Mouse (Mus musculus) forebrain, embryonic 16.5 days (tissue): ENCODE results near the gene Rpl3l. TPM values are rescaled to one million over a fixed set of nuclear protein-coding genes. Genes with fewer than 3 reads are reported as not detected.
"Not testable (repeated sequence)": the region's sequence is repeated elsewhere in the genome, so short reads cannot be mapped to it uniquely, and the experiment has no call there.

Experiments used
- ATAC-seq: fragments of 200-750 bp; cut with Nextera tagmentation; 2 replicates; pipeline ENCODE4 v1.8.0; 2017; ENCODE audit warnings: mild to moderate bottlenecking, moderate library complexity
- H3K27ac ChIP-seq: fragments of 300-500 bp; sonication (generic); 2 replicates; pipeline ENCODE4 v1.5.1; 2014; ENCODE audit warnings: low read length, control low read depth
- H3K27me3 ChIP-seq: fragments of 300-500 bp; sonication (generic); replicated peaks from 2 replicates; pipeline ENCODE4 v1.6.1; 2014; ENCODE audit warnings: low read length; ENCODE audit not compliant: control insufficient read depth, insufficient read depth
- H3K36me3 ChIP-seq: fragments of 300-500 bp; sonication (generic); 2 replicates; pipeline ENCODE4 v1.6.1; 2014; ENCODE audit not compliant: control insufficient read depth, insufficient read depth
- H3K4me1 ChIP-seq: fragments of 300-500 bp; sonication (generic); replicated peaks from 2 replicates; pipeline ENCODE4 v1.6.1; 2014; ENCODE audit warnings: low read length; ENCODE audit not compliant: control insufficient read depth, insufficient read depth
- H3K4me2 ChIP-seq: fragments of 300-500 bp; sonication (generic); 2 replicates; pipeline ENCODE4 v1.6.1; 2014; ENCODE audit warnings: mild to moderate bottlenecking, low read length, control low read depth
- H3K4me3 ChIP-seq: fragments of 300-500 bp; sonication (generic); replicated peaks from 2 replicates; pipeline ENCODE4 v1.5.1; 2014; ENCODE audit warnings: mild to moderate bottlenecking, low read length, control low read depth
- H3K9ac ChIP-seq: fragments of 300-500 bp; sonication (generic); replicated peaks from 2 replicates; pipeline ENCODE4 v1.6.1; 2014; ENCODE audit warnings: low read depth, low read length, control low read depth
- H3K9me3 ChIP-seq: fragments of 300-500 bp; sonication (generic); 2 replicates; pipeline ENCODE4 v1.6.1; 2016; ENCODE audit warnings: low read length; ENCODE audit not compliant: control insufficient read depth
- WGBS: fragments of 180-500 bp; shearing (Covaris S2); extraction: QIAGEN DNeasy Blood & Tissue Kit; methylation state at CpG from one replicate; pipeline ENCODE4 v1.1.7; 2014; 5-methylcytosine and 5-hydroxymethylcytosine counted together
- polyA plus RNA-seq: library from polyadenylated mRNA; unstranded; fragments of >200 nt; fragmentation: Nextera tagmentation; extraction: Ambion mirVana; gene quantifications from 2 replicates; pipeline ENCODE4 v1.2.1, GENCODE M21; 2015

The Rpl3l gene
- polyA plus RNA-seq, 1 experiment from 2014 or later, result not detected

DNA sequence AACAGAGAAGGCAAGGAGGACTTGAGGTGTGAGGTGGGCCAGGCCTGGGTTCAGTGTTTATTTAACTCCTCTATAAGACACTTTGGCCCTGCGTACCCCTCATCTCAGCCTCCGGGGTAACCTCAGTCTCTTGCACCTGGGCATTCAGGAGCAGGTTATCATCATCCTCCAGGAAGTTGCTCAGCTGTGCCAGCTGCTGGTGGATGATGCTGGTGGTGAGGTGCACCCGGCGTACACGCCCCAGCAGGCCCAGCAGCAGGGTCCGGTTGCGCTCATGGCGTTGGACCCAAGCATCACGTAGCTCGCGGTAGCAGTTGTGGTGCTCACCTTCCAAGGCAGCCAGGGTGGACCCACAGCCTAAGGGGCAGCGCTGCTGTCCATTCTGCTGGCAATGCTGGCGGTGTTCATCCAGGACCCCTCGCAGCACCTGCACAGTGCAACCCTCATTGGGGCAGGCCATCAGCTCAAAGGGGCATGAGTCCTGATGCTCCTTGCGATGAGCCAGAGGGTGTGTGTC lies 11.4 kb upstream of the Rpl3l start:
- Histone ChIP-seq H3K9me3 (no peaks in the 10 kb centered on the region), H3K27me3 (no peaks in the 10 kb centered on the region), H3K9ac (no peak overlapping the region), H3K36me3 (no peaks in the 10 kb centered on the region), H3K4me3 (no peak overlapping the region), H3K4me1 (peaks cover 11% of the 10 kb centered on the region), H3K27ac (no peak overlapping the region), H3K4me2 (no peak overlapping the region)
- WGBS, result 97% methylated on average over 15 of the region's 15 CpGs
- ATAC-seq, result no peak

DNA sequence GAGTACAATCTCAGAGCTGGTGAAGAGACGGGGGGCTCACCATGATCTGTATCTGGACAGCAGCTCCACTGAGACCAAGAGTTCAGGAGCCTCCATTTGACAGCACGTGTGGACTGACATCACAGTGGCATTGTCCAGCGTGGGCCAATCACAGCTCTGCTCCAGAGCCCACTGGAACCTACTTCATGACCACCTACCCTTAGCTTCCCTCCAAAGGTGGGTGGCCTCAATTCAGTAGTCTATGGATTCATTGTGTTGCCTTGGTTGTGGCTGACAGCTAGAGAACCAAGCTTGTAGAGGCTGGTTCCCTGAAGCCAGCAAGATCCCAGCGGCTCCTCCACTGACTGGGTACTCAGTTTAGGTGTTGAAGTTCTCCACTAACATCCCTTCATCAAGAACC lies 9.7 kb upstream of the Rpl3l start, which contains the start of the genes Rnf151 and Rps2:
Gene Rnf151 (minus strand): TSS at position 121 of the 400 bp plus-strand sequence.
Gene Rps2 (plus strand): TSS at position 174 of the 400 bp plus-strand sequence.
- ATAC-seq, result no peak
- Histone ChIP-seq H3K36me3 (peaks cover 7% of the 10 kb centered on the region), H3K4me1 (peaks cover 25% of the 10 kb centered on the region), H3K4me2 (peak within 1 kb of the TSS; percentile 62), H3K9ac (no peak within 1 kb of the TSS), H3K4me3 (peak within 1 kb of the TSS; percentile 92), H3K9me3 (no peaks in the 10 kb centered on the region), H3K27me3 (no peaks in the 10 kb centered on the region), H3K27ac (no peak within 1 kb of the TSS)
- 80% methylated on average over 4 of the region's 4 CpGs for WGBS

DNA sequence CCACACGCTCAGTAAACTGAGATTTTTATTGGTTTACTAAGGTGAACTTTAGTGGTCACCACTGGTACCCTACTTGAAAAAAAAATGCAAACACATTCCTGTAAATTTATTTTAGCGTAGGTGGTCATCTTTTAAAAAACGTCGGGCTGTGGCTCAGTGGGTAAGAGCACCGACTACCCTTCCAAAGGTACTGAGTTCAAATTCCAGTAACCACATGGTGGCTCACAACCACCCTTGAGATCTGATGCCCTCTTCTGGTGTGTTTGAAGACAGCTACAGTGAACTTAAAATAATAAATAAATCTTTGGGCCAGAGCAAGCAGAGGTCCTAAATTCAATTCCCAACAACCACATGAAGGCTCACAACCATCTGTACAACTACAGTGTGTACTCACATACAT lies 8.7 kb upstream of the Rpl3l start:
- H3K9me3 ChIP-seq, H3K27ac ChIP-seq, H3K27me3 ChIP-seq, H3K36me3 ChIP-seq, ATAC-seq: not testable (repeated sequence)
- peak overlapping the region; percentile 92 for H3K9ac ChIP-seq
- H3K4me3 ChIP-seq, result peak overlapping the region; percentile 92
- peaks cover 33% of the 10 kb centered on the region for H3K4me1 ChIP-seq
- 67% methylated on average over 5 of the region's 5 CpGs for WGBS
- H3K4me2 ChIP-seq, result peak overlapping the region; percentile 62

DNA sequence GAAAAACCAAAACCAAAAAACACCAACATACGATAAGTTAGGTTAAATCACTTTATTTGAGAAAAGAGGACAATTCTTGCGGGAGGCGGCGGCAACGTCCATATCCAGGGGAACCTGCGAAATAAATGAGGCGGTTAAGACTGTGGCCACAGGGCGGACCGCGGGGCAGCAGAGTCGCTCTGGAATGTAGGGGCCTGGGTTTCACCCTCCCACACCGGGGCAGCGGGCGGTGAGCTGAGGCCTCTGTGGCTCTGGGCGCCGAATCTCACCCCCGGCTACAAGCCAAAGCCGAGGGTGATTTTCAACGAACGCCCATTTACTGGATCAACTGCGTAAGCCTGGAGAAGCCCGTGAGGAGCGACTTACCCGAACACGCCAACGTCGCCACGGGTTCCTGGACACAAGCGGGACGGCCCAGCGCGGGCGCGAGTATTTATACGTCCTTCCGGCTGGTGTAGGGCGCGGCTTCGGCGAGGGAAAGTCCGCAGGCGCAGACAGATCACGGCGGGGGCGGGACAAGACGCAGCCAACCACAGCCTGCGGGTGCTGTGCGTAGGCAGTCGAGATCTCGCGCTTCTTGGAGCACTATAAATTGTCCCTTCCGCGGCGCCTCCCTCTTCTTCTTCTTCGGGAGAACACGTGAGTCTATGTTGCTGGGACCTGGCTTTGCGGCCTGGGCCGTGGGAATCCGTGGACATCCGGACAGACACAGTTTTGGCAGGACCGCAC lies 8.0 kb upstream of the Rpl3l start:
- peak overlapping the region; percentile 76 for H3K27ac ChIP-seq
- no peaks in the 10 kb centered on the region for H3K27me3 ChIP-seq
- under 1% methylated on average over 61 of the region's 61 CpGs for WGBS

DNA sequence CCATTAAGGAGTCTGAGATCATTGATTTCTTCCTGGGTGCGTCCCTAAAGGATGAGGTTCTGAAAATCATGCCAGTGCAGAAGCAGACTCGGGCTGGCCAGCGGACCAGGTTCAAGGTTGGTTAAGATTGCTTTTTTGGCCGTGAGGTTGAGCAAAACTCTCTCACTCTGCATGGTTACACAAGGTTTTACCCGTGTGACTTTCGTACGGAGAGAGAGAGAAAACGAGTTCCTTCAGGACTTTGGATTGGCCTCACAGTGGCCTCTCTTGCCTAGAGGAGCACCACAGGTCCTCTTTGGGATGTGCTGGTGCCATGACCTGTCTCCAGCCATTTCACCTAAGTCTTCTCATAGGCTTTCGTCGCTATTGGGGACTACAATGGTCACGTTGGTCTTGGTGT lies 7.0 kb upstream of the Rpl3l start:
- not testable (repeated sequence) for ATAC-seq
- peak overlapping the region; percentile 92 for H3K4me3 ChIP-seq
- 2% methylated on average over 10 of the region's 11 CpGs for WGBS

More for the DNA sequence above, 8.0 kb upstream of the Rpl3l start:
- Histone ChIP-seq H3K9ac (peak overlapping the region; percentile 92), H3K9me3 (no peaks in the 10 kb centered on the region), H3K4me3 (peak overlapping the region; percentile 92), H3K4me1 (peaks cover 33% of the 10 kb centered on the region), H3K4me2 (peak overlapping the region; percentile 80), H3K36me3 (peaks cover 7% of the 10 kb centered on the region)
- ATAC-seq, result peak; percentile 99

DNA sequence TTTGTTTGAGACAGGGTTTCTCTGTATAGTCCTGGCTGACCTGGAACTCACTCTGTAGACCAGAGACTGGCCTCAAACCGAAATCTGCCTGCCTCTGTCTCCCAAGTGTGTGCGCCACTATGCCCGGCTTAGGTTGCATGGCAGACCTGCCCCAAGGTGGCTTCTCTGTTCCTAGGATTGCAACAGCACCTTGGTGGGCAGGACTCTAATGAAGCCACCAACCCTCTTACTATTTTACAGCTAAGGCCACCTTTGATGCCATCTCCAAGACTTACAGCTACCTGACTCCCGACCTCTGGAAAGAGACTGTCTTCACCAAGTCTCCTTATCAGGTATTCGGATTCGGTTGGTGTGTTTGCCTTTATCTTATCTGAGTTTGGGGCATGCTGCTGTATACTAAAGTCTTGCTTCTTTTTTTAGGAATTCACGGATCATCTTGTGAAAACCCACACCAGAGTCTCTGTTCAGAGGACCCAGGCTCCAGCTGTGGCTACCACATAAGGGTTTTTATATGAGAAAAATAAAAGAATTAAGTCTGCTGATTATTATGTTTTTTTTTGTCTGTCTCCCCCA lies 6.2 kb upstream of the Rpl3l start:
- H3K36me3 ChIP-seq, H3K9me3 ChIP-seq, H3K9ac ChIP-seq, ATAC-seq, H3K27me3 ChIP-seq, H3K27ac ChIP-seq: not testable (repeated sequence)
- Histone ChIP-seq H3K4me3 (0 out of 2 replicates have a peak overlapping the region, but pooled peaks have one; percentile 12), H3K4me1 (peaks cover 33% of the 10 kb centered on the region), H3K4me2 (peak overlapping the region; percentile 30)
- 72% methylated on average over 7 of the region's 7 CpGs for WGBS

More for the DNA sequence above, 7.0 kb upstream of the Rpl3l start:
- Histone ChIP-seq H3K4me2 (peak overlapping the region; percentile 80), H3K4me1 (peaks cover 33% of the 10 kb centered on the region), H3K9ac (peak overlapping the region; percentile 70)
- not testable (repeated sequence) for H3K27ac ChIP-seq, H3K9me3 ChIP-seq, H3K36me3 ChIP-seq, H3K27me3 ChIP-seq

DNA sequence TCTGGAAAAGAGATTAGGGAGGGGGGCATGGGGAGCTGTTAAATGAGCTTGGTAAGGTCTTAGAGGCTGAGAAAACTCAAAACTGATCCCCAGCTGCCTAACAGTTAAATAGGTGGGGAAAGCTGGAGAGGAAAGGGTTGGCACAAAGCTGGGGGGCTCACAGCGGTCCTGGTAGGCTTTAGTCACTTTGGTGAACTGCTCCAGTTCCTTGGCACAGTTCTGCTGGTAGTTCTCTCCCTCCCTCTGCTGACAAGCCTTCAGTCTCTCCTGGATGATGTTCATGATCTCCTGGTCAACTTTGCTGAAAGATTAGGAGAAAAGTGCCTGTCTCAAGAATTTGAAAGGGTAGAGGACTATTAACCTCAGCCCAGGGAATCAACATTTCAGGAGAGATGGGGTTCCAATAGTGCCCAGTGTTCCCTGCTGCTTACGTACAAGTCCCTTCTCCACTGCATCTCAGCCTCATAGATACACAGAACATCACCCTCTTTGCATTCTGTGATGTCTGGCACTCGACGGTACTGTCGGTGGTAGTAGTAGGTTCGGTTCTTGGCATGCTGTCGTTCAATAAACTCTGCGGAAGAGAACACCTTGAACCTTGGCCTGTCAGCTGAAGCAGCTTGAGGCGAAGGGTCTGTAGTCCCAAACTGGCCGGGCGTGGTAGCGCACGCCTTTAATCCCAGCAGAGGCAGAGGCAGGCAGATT lies 5.2 kb upstream of the Rpl3l start:
- Histone ChIP-seq H3K36me3 (peaks cover 7% of the 10 kb centered on the region), H3K27me3 (0 out of 2 replicates have a peak, but pooled peaks cover 2% of the 10 kb centered on the region), H3K27ac (no peak overlapping the region), H3K4me2 (no peak overlapping the region), H3K4me3 (no peak overlapping the region), H3K4me1 (peaks cover 33% of the 10 kb centered on the region), H3K9ac (no peak overlapping the region), H3K9me3 (no peaks in the 10 kb centered on the region)
- no peak for ATAC-seq
- WGBS, result 35% methylated on average over 13 of the region's 13 CpGs

DNA sequence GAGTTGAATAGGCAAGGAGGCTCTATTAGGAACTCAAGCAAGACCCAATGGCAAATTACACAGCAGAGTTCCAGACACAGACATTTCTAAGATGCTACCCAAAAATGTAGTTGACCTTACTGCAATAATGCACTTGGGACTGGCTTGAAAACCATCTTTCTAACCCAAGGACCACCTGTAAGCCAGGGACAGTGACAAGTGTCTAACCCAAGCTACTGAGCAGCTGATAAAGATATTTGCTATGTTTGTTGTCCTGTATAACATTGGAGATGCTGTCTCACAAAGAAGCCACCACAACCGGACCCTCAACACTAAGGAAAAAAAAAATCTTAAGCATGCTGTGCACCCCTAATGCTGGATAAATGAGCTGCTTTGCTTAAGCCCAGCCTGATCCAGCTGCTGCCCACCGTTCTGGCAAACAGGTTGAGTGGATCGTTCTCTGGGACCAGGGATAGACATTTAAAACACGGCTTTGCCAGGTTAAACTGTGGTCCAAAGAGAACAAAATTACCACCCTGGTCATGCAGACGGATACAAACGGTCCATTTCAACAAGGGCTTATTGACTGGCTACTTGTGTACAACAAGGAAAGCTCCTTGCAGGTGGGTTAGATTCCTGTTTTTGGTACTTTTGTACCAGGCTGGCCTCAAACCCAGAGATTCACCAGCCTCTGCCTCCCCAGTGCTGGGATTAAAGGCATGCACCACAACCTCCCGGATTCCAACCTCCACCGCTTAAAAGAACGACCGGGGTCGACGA lies 4.3 kb upstream of the Rpl3l start:
- H3K4me2 ChIP-seq, result peak overlapping the region; percentile 78
- ATAC-seq, result no peak
- H3K36me3 ChIP-seq, result peaks cover 7% of the 10 kb centered on the region
- WGBS, result 3% methylated on average over 12 of the region's 12 CpGs
- H3K9me3 ChIP-seq, result no peaks in the 10 kb centered on the region
- H3K27ac ChIP-seq, result no peak overlapping the region; the same call in 1 of the 2 replicates
- 0 out of 2 replicates have a peak, but pooled peaks cover 2% of the 10 kb centered on the region for H3K27me3 ChIP-seq
- H3K4me1 ChIP-seq, result peaks cover 33% of the 10 kb centered on the region
- H3K9ac ChIP-seq, result peak overlapping the region; percentile 83
- H3K4me3 ChIP-seq, result peak overlapping the region; percentile 72
